26 mouse cellular contexts compared by ENCODE assay signal in genomic region chr1:57208415-57208814, GRCm38 (mm10).
DNase-seq lines count a peak whose midpoint lies in the region; ATAC-seq and TF ChIP-seq lines count a peak whose summit lies in the region.
"Had no signal": no experiment of that assay in that cellular context is flagged by ENCODE, and none has a peak within 500 bp of the region (broad histone marks: within the 10 kb centered on the region; RNA-seq: fewer than 3 reads in every experiment).

No protein-coding gene starts in this region.

- TF ChIP-seq POLR2A in brain, embryonic 14.5 days (IDR thresholded peaks at IDR 0.05; ENCODE audit: borderline replicate concordance, extremely low read depth, insufficient read depth, insufficient read length, poor library complexity, severe bottlenecking), result no peak

- TF ChIP-seq CTCF in forebrain, postnatal 0 days (IDR thresholded peaks at IDR 0.05; ENCODE audit: low read depth), result no peak
- TF ChIP-seq CTCF in brain, embryonic 14.5 days (IDR thresholded peaks at IDR 0.05; ENCODE audit: borderline replicate concordance, extremely low read depth, insufficient read depth, insufficient read length), result no peak

- H3K4me3 ChIP-seq in forebrain, embryonic 13.5 days, result no peak overlapping the region
- H3K4me3 ChIP-seq in forebrain, postnatal 0 days (ENCODE audit: low read depth, low read length), result no peak overlapping the region
- no peak overlapping the region for H3K4me3 ChIP-seq in forebrain, embryonic 15.5 days
- no peak overlapping the region for H3K4me3 ChIP-seq in forebrain, embryonic 12.5 days (replicated peaks)
- H3K4me3 ChIP-seq: embryonic facial prominence, embryonic 13.5 days; embryonic facial prominence, embryonic 15.5 days; erythroblast, embryonic 14.5 days had no signal

- H3K4me1 ChIP-seq in forebrain, embryonic 13.5 days, result peaks cover 10% of the 10 kb centered on the region
- peaks cover 6% of the 10 kb centered on the region for H3K4me1 ChIP-seq in forebrain, postnatal 0 days (ENCODE audit: insufficient read depth)
- peaks cover 55% of the 10 kb centered on the region for H3K4me1 ChIP-seq in forebrain, embryonic 15.5 days
- H3K4me1 ChIP-seq in forebrain, embryonic 12.5 days, result peaks cover 10% of the 10 kb centered on the region

- WGBS in forebrain, embryonic 13.5 days, result 79% methylated on average over 9 of the region's 9 CpGs
- 62% methylated on average over 9 of the region's 9 CpGs for WGBS in forebrain, postnatal 0 days
- 63% methylated on average over 9 of the region's 9 CpGs for WGBS in forebrain, embryonic 15.5 days
- 90% methylated on average over 9 of the region's 9 CpGs for WGBS in forebrain, embryonic 12.5 days

- intact Hi-C loops in heart, postnatal 10 days (cut with DNase I), result loop anchor here (5.0 kb wide), 1 partner anchor 231 kb away; the partner anchor contains the start of gene Satb2

- no peak overlapping the region for H3K9ac ChIP-seq in forebrain, embryonic 13.5 days
- no peak overlapping the region for H3K9ac ChIP-seq in forebrain, postnatal 0 days
- H3K9ac ChIP-seq in forebrain, embryonic 15.5 days (replicated peaks), result no peak overlapping the region
- H3K9ac ChIP-seq in forebrain, embryonic 12.5 days, result no peak overlapping the region
- H3K9ac ChIP-seq: embryonic facial prominence, embryonic 13.5 days; embryonic facial prominence, embryonic 15.5 days had no signal

- DNase-seq in forebrain, postnatal 0 days, result no peak
- peak; percentile 45 for DNase-seq in heart, adult 11 months
- no peak for DNase-seq in heart, postnatal 10 days
- DNase-seq in brain, embryonic 14.5 days (ENCODE audit: low read depth), result peak; percentile 54
- DNase-seq: adrenal gland, adult 8-10 months; adrenal gland, postnatal 14 days; adrenal gland, postnatal 36 days; B cell, adult 2 months; cerebellum, adult 11 months; cerebellum, adult 18-20 months; cerebellum, adult 8-10 months; cerebellum, adult 9-11 months; cerebellum, postnatal 14 days; cerebellum, postnatal 36 days; embryo, embryonic 11 days had no signal

- peak overlapping the region; percentile 25; the same call in 1 of the 2 replicates for H3K27ac ChIP-seq in forebrain, embryonic 13.5 days
- H3K27ac ChIP-seq in forebrain, postnatal 0 days (ENCODE audit: low read depth, low read length), result no peak overlapping the region
- peak overlapping the region; percentile 74 for H3K27ac ChIP-seq in forebrain, embryonic 15.5 days (replicated peaks)
- H3K27ac ChIP-seq in forebrain, embryonic 12.5 days, result no peak overlapping the region
- H3K27ac ChIP-seq: embryonic facial prominence, embryonic 13.5 days; embryonic facial prominence, embryonic 15.5 days had no signal

- no peaks in the 10 kb centered on the region for H3K27me3 ChIP-seq in forebrain, embryonic 13.5 days
- H3K27me3 ChIP-seq in forebrain, postnatal 0 days (ENCODE audit: insufficient read depth, low read length), result no peaks in the 10 kb centered on the region
- no peaks in the 10 kb centered on the region for H3K27me3 ChIP-seq in forebrain, embryonic 15.5 days
- H3K27me3 ChIP-seq in forebrain, embryonic 12.5 days, result peaks cover 13% of the 10 kb centered on the region; the same call in 1 of the 2 replicates
- H3K27me3 ChIP-seq: CH12.LX had no signal

- no peak overlapping the region for H3K4me2 ChIP-seq in forebrain, embryonic 13.5 days
- H3K4me2 ChIP-seq in forebrain, postnatal 0 days (ENCODE audit: low read depth), result no peak overlapping the region
- no peak overlapping the region for H3K4me2 ChIP-seq in forebrain, embryonic 15.5 days (replicated peaks)
- no peak overlapping the region for H3K4me2 ChIP-seq in forebrain, embryonic 12.5 days
- H3K4me2 ChIP-seq: embryonic facial prominence, embryonic 13.5 days; embryonic facial prominence, embryonic 15.5 days had no signal

- no peak for ATAC-seq in forebrain, embryonic 13.5 days
- no peak for ATAC-seq in forebrain, postnatal 0 days
- no peak for ATAC-seq in forebrain, embryonic 15.5 days (replicated peaks)
- no peak for ATAC-seq in forebrain, embryonic 12.5 days (ENCODE audit: low FRiP score)
- ATAC-seq: activated CD4-positive, CD25-positive, alpha-beta regulatory T cell, adult 4 months; CD4-positive, CD25-positive, alpha-beta regulatory T cell, adult 4 months; Patski had no signal

- no peaks in the 10 kb centered on the region for H3K9me3 ChIP-seq in forebrain, embryonic 13.5 days (replicated peaks)
- no peaks in the 10 kb centered on the region for H3K9me3 ChIP-seq in forebrain, postnatal 0 days (ENCODE audit: low read length)
- no peaks in the 10 kb centered on the region for H3K9me3 ChIP-seq in forebrain, embryonic 15.5 days
- no peaks in the 10 kb centered on the region for H3K9me3 ChIP-seq in forebrain, embryonic 12.5 days
- H3K9me3 ChIP-seq: embryonic facial prominence, embryonic 13.5 days; embryonic facial prominence, embryonic 15.5 days had no signal

- H3K36me3 ChIP-seq in forebrain, embryonic 13.5 days (ENCODE audit: poor library complexity, severe bottlenecking), result no peaks in the 10 kb centered on the region
- no peaks in the 10 kb centered on the region for H3K36me3 ChIP-seq in forebrain, postnatal 0 days (ENCODE audit: insufficient read depth)
- no peaks in the 10 kb centered on the region for H3K36me3 ChIP-seq in forebrain, embryonic 15.5 days
- H3K36me3 ChIP-seq in forebrain, embryonic 12.5 days (replicated peaks), result no peaks in the 10 kb centered on the region
- H3K36me3 ChIP-seq: embryonic facial prominence, embryonic 13.5 days; embryonic facial prominence, embryonic 15.5 days; G1E had no signal

Comparison
In these comparisons a context has a peak if more than half of its experiments do, and no peak if none do; other contexts are left out.
1. H3K27ac ChIP-seq: peak in forebrain, embryonic 13.5 days (single experiment) and forebrain, embryonic 15.5 days (single experiment); none in forebrain, postnatal 0 days (single experiment) and forebrain, embryonic 12.5 days (single experiment).
2. DNase-seq: peak in heart, adult 11 months (single experiment) and brain, embryonic 14.5 days (single experiment); none in forebrain, postnatal 0 days (single experiment) and heart, postnatal 10 days (0 of 2).